Mouse (Mus musculus) thymus, postnatal 0 days (tissue): ENCODE data around the gene Olfr311. TPM values are rescaled to one million over a fixed set of nuclear protein-coding genes. Genes with fewer than 3 reads are reported as not detected.
"Not testable (repeated sequence)": the region's sequence is repeated elsewhere in the genome, so short reads cannot be mapped to it uniquely, and the experiment has no call there.

Experiments
- DNase-seq: peaks from one replicate; pipeline ENCODE4 v3.0.0-alpha.2; 2015; ENCODE audit warnings: low spot score
- polyA plus RNA-seq: library from polyadenylated mRNA; unstranded; fragments of >200 nt; fragmentation: Nextera tagmentation; extraction: Ambion mirVana; gene quantifications from 2 replicates; pipeline ENCODE4 v1.2.1, GENCODE M21; 2015

Olfr311 gene
- not detected in 2 replicates for polyA plus RNA-seq

DNA sequence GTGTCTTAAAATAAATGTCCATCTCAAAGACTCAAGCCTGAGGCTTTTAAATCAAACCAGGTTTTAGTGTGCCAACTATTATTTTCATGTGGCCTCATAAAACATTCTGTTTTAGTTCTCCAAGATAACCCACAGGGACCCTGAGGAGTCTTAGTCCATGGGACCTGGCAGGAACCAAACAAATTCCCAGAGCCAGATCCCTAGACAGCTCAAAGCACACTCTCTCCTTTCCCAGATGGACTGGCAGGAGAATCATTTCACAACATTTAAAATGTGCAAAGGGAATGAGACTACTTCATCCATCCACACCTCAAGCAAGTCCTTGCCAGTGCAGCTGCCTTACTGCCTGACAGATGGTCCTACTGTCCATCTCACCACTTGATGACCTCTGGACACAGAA, at the start of gene Olfr311:
TSS of gene Olfr311 (plus strand) at position 301 of the 400 bp plus-strand sequence.
- not testable (repeated sequence) for DNase-seq

DNA sequence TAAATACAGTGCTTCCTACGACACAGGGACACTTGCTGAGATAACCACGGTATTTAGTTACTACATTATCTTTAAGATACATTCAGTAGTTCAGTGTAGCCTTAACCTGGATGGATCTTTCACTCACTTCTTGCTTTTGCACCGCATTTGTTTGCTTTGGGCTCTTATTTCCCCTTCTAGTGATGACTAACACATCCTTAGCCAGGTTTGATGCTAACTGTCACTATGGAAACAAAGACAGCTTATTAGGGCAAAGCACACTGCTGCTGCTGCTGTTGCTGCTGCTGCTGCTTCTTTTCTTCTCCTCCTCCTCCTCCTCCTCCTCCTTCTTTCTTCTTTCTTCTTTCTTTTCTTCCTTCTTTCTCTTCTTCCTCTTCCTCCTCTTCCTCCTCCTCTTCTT, 49.5 kb upstream of the Olfr311 start:
- peak; percentile 18 for DNase-seq

DNA sequence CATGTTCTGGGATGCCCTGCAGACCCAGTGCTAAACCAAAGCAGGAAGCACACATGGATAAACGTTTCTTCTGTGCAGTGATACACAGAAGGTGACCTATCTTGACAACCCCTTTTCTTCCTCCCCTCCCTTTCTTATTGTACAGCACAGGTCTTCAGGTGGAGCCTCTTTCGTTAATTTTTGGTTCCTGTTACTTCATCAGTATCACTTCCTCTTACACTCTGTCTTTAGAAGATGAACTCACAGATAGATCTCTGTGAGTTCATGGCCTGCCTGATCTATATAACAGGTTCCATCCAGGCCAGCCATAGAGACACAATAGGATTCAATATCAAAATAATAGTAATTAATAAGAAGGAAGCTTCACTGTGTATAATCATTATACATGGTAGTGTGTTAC, 49.0 kb upstream of the Olfr311 start:
- no peak for DNase-seq

DNA sequence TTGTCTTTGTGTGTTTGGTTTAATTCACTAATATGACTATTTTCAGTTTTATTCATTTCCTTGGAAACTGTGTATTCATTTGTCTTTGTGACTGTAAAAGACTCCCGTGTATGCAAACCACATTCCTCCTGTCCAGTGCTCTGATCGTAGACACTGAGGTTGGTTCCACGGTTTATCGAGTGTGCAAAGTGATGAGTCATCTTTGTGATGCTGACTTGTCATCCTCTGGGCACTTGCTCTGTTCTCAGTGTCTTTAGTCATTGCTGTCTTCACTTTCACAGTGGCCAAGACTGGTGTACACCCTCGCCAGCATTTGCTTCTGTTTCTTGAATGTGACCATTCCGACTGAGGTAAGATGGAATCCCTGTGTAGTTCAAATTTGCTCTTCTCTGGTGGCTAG, 48.4 kb upstream of the Olfr311 start:
- no peak for DNase-seq

DNA sequence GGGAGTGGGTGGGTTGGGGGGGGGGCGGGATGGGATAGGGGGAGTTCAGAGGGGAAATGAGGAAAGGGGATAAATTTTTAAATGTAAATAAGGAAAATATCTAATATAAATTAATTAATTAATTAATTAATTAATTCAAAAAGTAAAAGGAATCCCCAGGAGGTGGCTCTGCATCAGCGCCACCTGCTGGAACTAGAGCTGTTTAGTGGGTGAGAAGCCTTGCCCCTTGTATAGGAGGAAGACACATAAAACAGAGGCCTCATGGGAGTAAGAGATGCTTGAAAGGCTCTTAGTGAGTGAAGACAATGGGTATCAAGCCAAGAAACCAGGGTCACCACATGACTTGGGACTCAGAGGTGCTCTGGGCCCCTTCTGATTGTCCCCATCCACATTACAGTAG, 43.2 kb upstream of the Olfr311 start:
- DNase-seq = peak; percentile 55

DNA sequence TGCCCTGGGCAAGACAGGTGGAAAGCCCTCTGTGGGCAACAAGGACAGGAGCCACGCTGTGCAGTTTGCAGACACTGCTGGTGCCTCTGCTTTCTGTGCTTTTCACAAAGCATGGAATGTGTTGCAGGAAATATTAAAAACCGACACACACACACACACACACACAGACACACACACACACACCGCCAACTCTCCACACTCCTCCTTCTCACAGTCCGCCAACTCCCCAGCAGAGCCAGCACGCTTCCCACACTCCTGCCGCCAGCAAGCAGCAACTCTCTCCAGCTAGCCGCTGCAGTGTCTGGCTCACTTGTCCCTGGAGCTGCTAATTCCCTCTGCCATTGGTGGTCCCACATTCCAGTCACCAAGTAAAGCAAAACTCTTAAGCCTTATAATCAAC, 42.2 kb upstream of the Olfr311 start:
- DNase-seq = no peak

DNA sequence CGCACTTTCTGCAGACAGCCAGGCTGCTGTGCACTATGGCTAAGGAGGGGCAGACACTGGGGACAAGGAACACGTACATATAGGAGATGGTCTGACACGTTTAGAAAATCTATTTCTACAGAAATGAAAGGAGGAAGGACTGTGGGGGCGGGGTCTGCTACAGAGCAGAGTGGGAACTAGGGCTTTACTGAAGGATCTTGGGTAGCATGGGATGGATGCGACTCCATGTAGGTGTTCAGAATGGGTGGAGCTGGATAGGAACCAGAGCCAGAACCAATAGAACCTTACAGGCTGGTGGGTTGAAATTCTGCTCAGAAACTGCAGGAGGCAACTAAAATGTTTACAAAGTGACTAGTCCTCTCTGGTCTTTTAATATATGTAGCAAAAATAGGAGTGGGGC, 39.3 kb upstream of the Olfr311 start:
- DNase-seq = no peak

DNA sequence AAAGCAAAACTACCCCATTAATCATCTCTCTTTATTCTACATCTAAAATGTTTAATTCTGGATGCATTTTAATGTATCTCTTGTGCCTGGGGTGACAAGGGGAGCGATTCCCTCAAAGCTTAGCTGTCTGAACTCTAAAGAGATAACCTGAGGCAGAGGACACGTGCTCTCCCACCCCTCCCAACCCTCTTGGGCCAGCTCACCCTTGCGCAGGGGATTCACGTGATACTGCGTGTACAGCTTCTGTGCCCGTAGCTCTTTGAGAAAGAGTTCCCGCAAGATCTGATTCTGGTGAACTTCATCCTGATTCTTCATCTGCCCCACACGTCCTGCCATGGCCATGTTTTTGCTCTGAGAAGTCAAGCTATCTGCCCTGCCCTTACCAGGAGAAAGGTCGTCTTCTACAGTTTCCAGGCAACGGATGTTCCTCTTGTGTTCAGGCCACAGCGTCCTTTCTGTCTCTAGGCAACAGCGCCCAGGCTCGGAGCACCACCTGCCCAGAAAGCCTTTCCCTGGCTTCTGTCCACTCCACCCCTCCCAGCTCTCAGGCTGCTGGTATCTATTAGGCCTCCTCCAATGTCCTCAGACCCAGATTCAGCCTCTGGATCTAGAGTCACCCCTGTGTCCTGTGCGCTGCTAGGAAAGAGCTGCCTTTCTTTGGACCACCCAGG, 37.4 kb upstream of the Olfr311 start, which contains the start of gene Fam183b:
TSS of gene Fam183b (minus strand) at position 403 of the 671 bp plus-strand sequence.
- DNase-seq = peak; percentile 15

DNA sequence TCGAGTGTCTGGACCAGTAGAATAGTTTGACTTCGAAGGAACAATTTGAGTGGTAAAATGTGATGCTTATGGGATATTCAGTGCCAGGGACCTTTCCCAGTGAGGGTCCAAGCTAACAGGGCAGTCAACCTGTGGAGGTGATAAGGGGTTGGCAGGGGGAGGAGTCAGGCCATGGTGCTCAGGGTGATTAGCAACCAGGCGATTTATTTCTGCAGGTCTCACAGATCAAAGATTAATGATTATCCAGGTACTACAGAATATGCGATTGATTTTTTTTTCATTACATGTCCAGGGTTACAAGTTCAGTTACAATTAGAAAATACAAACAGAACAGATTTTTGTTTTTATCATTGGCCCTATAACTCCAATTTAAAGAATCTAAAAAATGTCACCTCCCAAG, 35.2 kb upstream of the Olfr311 start:
- DNase-seq = no peak

DNA sequence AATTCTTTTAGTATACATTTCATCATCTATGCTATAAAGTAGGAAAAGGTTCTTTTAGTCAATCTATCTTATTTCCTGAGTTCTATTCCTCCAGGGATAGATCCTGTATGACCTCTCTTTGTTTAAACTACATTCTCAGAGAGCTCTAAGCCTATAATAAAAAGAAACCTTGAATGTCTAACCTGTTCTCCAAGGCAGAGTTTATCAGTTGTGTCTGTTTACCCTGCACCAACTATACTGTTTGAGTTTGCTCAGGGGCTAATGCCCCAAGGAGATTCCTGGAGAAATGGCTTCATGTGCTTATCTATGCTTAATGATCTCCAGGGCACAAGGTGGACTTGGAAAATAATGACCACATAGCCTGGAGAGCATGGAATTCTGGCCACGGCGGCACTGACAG, 34.7 kb upstream of the Olfr311 start:
- DNase-seq = no peak

DNA sequence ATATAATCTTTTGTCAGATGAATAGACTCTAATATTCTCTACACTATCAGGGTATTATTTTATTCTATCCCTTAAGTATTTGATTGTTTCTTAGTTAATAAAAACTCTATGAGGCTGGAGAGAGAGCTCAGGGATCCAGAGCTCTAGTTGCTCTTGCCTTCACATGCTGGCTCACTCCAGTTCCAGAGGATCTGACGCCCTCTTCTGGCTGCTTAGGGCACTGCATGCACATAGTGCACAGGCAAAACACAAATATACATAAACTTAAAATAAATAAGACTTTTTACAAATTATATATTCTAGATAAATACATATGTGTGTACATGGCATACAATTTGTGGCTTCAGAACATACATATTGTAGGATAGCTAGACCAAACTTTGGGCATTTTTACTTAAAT, 27.1 kb upstream of the Olfr311 start:
- peak; percentile 17 for DNase-seq

DNA sequence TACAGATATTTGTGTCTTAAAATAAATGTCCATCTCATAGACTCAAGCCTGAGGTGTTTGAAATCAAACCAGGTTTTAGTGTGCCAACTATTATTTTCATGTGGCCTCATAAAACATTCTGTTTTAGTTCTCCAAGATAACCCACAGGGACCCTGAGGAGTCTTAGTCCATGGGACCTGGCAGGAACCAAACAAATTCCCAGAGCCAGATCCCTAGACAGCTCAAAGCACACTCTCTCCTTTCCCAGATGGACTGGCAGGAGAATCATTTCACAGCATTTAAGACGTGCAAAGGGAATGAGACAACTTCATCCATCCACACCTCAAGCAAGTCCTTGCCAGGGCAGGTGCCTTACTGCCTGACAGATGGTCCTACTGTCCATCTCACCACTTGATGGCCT, 24.4 kb upstream of the Olfr311 start, which contains the start of gene Olfr313:
TSS of gene Olfr313 (plus strand) at position 301 of the 400 bp plus-strand sequence.
- DNase-seq = not testable (repeated sequence)

DNA sequence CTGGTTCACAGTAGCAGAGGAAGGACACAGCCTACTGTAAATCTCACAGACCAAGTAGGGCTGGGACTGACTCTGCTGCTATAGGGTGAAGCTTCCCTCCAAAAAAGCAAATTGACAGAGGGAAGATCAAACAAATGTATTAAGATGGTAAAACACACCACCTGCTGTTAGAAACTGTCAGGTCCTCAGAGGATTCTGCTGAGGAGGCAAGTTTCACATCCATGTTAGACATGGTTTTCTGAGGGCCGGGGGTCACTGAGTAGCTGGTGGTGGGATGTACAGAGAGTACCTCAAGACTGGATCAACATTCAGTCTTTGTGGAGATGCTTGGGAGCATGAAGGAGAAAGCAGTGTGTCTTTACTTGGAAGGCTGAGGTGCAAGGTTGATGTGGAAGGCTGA, 23.4 kb upstream of the Olfr311 start:
- peak; percentile 46 for DNase-seq

DNA sequence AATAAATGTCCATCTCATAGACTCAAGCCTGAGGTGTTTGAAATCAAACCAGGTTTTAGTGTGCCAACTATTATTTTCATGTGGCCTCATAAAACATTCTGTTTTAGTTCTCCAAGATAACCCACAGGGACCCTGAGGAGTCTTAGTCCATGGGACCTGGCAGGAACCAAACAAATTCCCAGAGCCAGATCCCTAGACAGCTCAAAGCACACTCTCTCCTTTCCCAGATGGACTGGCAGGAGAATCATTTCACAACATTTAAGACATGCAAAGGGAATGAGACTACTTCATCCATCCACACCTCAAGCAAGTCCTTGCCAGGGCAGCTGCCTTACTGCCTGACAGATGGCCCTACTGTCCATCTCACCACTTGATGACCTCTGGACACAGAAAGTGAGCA, 10.1 kb upstream of the Olfr311 start, which contains the start of gene Olfr312:
TSS of gene Olfr312 (plus strand) at position 301 of the 400 bp plus-strand sequence.
- not testable (repeated sequence) for DNase-seq

DNA sequence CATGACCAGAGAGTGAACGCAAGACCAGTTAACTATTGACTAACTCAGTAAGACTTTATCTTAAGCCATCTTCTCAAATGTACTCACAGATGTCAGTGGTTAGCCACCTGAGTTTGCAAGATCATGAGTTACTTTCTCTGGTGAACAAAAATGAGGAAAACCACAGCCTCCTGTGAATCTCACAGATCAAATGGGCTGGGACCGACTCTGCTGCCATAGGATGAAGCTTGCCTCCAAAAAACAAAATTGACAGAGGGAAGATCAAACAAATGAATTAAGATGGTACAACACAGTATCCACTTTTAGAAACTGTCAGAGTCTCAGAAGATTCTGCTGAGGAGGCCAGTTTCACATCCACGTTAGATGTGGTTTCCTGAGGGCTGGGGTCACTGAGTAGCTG, 9.3 kb upstream of the Olfr311 start:
- DNase-seq = peak; percentile 81

DNA sequence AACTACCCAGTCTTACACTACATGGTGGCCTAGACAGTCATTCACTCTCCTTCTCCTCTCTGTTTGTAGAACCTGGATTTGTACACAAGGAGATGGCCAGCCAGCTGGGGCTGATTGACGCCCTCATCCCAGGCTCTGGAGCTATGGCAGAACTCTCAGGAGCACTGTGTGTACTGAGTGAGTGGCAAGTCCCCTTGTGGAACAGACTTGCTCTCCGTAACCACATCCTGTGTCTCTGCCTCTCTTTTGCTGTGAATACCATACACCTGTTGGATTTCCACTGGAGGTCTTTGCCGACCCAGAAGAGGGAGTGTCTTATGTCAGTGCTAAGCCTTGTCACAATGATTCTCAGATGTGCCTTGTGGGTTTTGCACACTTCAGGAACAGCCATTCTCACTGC, 6.5 kb upstream of the Olfr311 start:
- peak; percentile 84 for DNase-seq

DNA sequence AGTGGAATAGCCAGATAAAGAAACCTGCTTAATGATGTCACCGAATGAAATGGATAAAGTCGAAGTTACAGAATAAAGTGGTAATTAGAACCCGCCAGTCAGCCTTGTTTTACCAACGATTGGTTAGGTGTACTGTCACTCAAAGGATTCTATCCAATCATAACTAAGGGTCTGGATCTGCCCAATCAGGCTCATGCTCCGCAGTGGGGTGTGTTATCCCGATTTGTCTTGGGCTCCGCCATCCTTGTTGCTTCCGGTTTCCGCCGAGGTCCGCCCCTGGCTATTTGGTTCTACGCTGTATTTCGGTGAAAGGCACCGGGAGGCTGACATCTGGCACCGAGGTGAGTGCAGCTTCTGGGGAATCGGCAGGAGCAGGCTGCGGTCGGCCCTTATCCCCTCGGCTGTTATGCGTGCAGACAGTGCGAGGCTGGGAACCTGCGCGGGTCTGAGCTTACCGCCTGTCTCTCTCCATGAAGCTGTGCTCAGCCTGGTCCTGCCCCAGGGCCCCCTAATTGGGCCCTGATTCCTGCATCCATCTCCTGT, 7.9 kb downstream of the Olfr311 start, which contains the start of gene Gm12258:
TSS of gene Gm12258 (plus strand) at position 240 of the 543 bp plus-strand sequence.
- DNase-seq = peak; percentile 97

DNA sequence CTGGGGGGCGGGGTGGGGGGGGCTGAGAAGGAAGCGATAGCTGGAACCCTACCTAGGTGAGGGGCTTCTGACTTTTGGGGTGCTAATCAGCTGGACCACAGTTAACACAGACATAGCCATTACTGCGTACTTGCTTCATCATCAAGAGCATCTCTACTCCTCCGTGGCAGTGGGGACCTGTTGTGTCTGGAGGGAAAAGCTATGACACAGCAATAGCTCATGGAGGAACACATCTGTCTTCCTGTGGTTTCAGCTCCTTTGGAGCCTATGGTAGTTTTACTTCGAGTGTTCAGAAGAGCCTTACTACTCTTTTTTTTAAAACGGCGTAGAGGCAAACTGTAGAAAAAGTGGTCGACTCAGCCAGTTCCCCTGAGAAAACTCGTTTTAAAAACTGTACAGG, 8.6 kb downstream of the Olfr311 start:
- DNase-seq = peak; percentile 68

DNA sequence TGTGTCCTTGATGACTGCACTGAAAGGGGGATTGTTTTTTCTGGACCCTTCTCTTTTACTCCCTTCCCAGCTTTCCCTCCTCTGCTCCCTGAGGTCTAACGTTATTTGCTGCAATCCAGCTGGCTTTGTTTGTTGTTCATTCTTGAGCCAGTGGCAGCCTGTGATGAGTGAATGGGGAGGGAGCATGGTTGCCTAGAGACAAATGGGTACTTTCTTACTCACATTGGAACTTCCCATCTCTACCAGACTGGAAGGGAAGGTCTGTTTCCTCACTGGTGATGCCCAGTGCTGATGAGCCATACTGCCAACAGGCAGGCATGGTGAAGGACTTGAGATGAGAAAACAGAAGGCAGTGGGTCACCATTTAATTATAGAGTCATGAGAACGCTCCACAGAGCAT, 10.7 kb downstream of the Olfr311 start:
- DNase-seq = no peak

DNA sequence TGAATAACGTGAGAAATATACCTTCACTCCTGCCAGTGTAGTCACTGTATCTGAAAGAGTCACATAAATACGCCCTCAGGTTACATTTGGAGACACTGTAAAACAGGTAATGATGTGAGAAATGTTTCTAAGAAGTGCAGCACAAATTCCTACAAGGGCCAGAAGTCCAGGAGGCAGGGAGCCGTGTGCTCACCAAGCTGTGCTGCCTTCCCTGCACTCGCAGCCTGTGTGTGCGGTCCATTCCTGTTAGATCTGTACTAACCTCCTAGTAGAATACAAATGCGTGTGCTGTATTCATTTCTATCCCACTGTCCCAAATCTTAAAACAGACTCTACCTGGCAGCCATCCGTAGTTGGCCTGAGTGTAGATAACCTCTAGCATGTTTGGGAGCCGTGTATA, 21.7 kb downstream of the Olfr311 start:
- no peak for DNase-seq

DNA sequence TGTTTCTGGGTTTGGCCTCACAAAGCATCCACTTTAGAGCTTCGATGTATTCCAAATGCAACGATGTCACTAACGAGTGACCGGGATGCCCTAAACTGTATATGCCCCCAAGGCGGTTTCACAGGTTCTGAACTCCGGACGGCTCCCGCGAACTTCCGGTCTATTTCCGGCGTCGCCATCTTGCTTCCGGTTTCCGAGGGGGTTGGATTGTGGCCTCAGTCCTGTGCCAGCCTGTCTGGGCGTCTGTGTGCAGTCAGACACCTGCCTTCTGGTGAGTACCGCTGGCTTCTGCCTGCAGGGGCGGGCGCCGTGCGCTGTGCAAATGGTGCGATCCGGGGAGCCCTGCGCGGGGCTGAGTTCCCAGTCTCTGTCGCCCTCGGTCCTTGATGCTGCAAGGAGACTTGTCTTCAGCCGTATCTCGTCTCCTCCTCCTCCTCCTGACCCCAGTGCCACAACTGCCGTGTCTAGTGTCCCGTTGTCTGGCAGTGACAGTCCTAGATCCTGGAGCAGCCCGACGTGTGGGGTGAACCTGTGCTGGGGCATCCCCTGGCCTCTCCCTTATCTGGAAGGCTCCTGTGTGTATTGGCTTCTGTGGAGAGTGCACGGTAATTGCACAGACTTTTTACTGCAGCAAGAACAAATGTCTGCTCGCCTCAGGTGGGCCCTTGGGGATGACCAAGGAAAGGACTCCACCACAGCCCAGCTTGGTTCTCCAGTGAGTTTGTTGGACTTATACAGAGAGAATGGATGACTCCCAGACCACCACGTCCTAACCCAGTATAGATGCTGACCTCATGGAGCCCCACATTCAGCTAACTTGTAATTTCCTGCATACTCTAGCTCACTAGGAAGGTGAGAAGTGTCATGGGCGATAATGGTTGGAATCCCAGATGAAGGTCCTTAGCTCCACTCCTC, 28.2 kb downstream of the Olfr311 start, which contains the start of gene 2810021J22Rik:
TSS of gene 2810021J22Rik (plus strand) at position 178 of the 915 bp plus-strand sequence.
- DNase-seq = peak; percentile 95

DNA sequence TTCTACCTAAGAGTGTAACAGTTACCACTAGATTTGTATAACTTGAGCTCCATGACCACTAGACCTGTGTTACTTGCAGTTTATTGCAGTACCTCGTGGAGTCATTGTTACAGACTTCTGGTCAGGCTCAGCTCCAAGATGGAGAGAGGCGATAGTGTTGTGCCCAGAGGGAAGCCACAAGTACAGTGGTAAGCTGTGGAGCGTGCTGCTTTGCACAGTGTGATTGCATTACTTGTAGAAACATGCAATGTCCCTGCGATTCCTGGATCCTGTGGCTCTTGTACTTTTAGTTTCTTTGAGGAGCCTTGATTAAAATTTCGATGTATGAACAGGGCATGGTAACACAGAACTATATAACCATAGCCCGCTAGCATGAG, 28.9 kb downstream of the Olfr311 start:
- DNase-seq = no peak
